Mouse (Mus musculus) olfactory bulb, adult 2 months (tissue): ENCODE results near the gene Pno1.

Experiments
- CTCF ChIP-seq: fragments of 200-500 bp; IDR thresholded peaks from 2 replicates; pipeline ENCODE4 v1.5.1; 2012; ENCODE audit warnings: low read depth, mild to moderate bottlenecking, low read length, moderate library complexity; ENCODE audit not compliant: insufficient read depth
- POLR2A ChIP-seq: fragments of 200-500 bp; IDR thresholded peaks from 2 replicates; pipeline ENCODE4 v1.6.1; 2012; ENCODE audit warnings: mild to moderate bottlenecking, low read depth, low read length, moderate library complexity; ENCODE audit not compliant: insufficient read depth

DNA sequence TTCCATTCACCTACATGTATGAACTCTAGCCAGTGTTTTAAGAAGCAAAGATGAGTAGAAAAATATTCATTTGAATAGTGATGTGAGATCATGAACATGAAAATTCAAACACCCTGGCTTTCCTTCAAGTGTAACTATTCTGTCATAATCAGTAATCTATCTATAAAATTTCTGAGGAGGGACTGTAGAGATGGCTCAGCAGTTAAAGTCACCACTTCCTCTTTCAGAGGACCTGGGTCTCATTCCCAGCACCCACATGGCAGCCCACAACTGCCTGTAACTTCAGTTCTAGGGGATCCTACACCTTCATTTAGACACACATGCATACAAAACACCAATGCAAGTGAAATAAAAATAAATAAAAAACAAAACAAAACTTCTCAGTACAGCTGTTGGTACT, 37.3 kb upstream of the Pno1 start:
- TF ChIP-seq CTCF (no peak), POLR2A (no peak)
